Mouse (Mus musculus) CH12.LX (cell line): Measurements from ENCODE around the gene Spag7. TPM values are rescaled to one million over a fixed set of nuclear protein-coding genes. Genes with fewer than 3 reads are reported as not detected.

Source experiments
- DNase-seq: peaks from one replicate; pipeline ENCODE4 v3.0.0-alpha.2; 2013; ENCODE audit errors: extremely low read depth
- H3K27ac ChIP-seq: 2 replicates; pipeline ENCODE4 v1.5.1; 2012; ENCODE audit warnings: low read depth, mild to moderate bottlenecking, control low read depth, moderate library complexity; ENCODE audit not compliant: insufficient read depth
- H3K27me3 ChIP-seq: replicated peaks from 2 replicates; pipeline ENCODE3; 2012; ENCODE audit warnings: inconsistent platforms
- H3K36me3 ChIP-seq, 2 experiments: replicated peaks in 1 of 2; 2 replicates each; pipeline versions ENCODE3 to v1.6.1; 2012; ENCODE audit warnings: inconsistent platforms in 1 of 2, low read length in 1 of 2, mild to moderate bottlenecking in 1 of 2, mixed read lengths in 1 of 2, moderate library complexity in 1 of 2; ENCODE audit not compliant: control insufficient read depth in 1 of 2, insufficient read depth in 1 of 2
- H3K4me1 ChIP-seq, 2 experiments: 2 replicates each; pipeline ENCODE4 v1.6.1; 2012; ENCODE audit warnings: inconsistent platforms in 1 of 2, moderate library complexity in 1 of 2; ENCODE audit not compliant: insufficient read depth in 2 of 2, control insufficient read depth in 1 of 2
- H3K4me2 ChIP-seq: 2 replicates; pipeline ENCODE4 v1.6.1; 2012; ENCODE audit warnings: low read depth, mild to moderate bottlenecking, control low read depth; ENCODE audit not compliant: poor library complexity, insufficient read depth, severe bottlenecking
- H3K4me3 ChIP-seq, 3 experiments: fragments of 150-350 bp in 1 of 3; sonication (generic) in 1 of 3; replicated peaks in 1 of 3; 2 replicates each; pipeline versions ENCODE3 to v1.5.1; 2011 to 2012; ENCODE audit warnings: low read depth in 2 of 3, low read length in 2 of 3, mild to moderate bottlenecking in 2 of 3, moderate library complexity in 2 of 3, control low read depth in 1 of 3, improper control_type of control experiment in 1 of 3, inconsistent platforms in 1 of 3, mixed read lengths in 1 of 3; ENCODE audit not compliant: poor library complexity in 1 of 3
- H3K79me2 ChIP-seq: replicated peaks from 2 replicates; pipeline ENCODE4 v1.6.1; 2012; ENCODE audit warnings: mild to moderate bottlenecking, moderate library complexity; ENCODE audit not compliant: control insufficient read depth, poor library complexity, insufficient read depth, severe bottlenecking; ENCODE audit errors: extremely low read depth
- H3K9ac ChIP-seq: 2 replicates; pipeline ENCODE4 v1.6.1; 2012; ENCODE audit warnings: low read depth, mild to moderate bottlenecking, control low read depth, moderate library complexity; ENCODE audit not compliant: insufficient read depth
- H3K9me3 ChIP-seq: replicated peaks from 2 replicates; pipeline ENCODE3; 2012; ENCODE audit warnings: low read length, inconsistent platforms, mixed read lengths
- BHLHE40 ChIP-seq: IDR thresholded peaks from 2 replicates; pipeline ENCODE4 v1.6.1; 2011; ENCODE audit warnings: mild to moderate bottlenecking, low read depth, low read length, improper control_type of control experiment
- EP300 ChIP-seq: IDR thresholded peaks from 2 replicates; pipeline ENCODE4 v1.6.1; 2011; ENCODE audit warnings: low read length, improper control_type of control experiment
- ETS1 ChIP-seq: conservative IDR thresholded peaks from 2 replicates; pipeline ENCODE4 v1.6.1; 2012; ENCODE audit warnings: low read depth, mild to moderate bottlenecking, inconsistent platforms, low read length, improper control_type of control experiment, moderate library complexity
- JUN ChIP-seq: IDR thresholded peaks from 2 replicates; pipeline ENCODE4 v1.6.1; 2011; ENCODE audit warnings: low read depth, mild to moderate bottlenecking, low read length, improper control_type of control experiment, moderate library complexity; ENCODE audit not compliant: insufficient read depth
- JUND ChIP-seq: conservative IDR thresholded peaks from 2 replicates; pipeline ENCODE4 v1.6.1; 2011; ENCODE audit warnings: low read depth, low read length, improper control_type of control experiment
- MAFK ChIP-seq: IDR thresholded peaks from 2 replicates; pipeline ENCODE4 v1.6.1; 2011; ENCODE audit warnings: low read length, improper control_type of control experiment; ENCODE audit not compliant: insufficient replicate concordance
- MAZ ChIP-seq: IDR thresholded peaks from 2 replicates; pipeline ENCODE4 v1.6.1; 2012; ENCODE audit warnings: low read depth, mild to moderate bottlenecking, inconsistent platforms, low read length, improper control_type of control experiment, moderate library complexity
- MXI1 ChIP-seq: IDR thresholded peaks from 2 replicates; pipeline ENCODE4 v1.6.1; 2011; ENCODE audit warnings: mild to moderate bottlenecking, low read depth, low read length, improper control_type of control experiment
- PAX5 ChIP-seq: IDR thresholded peaks from 2 replicates; pipeline ENCODE4 v1.6.1; 2012; ENCODE audit warnings: low read length, inconsistent platforms, mixed read lengths
- RAD21 ChIP-seq: IDR thresholded peaks from 2 replicates; pipeline ENCODE4 v1.6.1; 2011; ENCODE audit warnings: low read depth, mild to moderate bottlenecking, low read length, improper control_type of control experiment, moderate library complexity
- RCOR1 ChIP-seq: conservative IDR thresholded peaks from 2 replicates; pipeline ENCODE4 v1.6.1; 2012; ENCODE audit warnings: low read depth, mild to moderate bottlenecking, inconsistent platforms, low read length, improper control_type of control experiment
- SMC3 ChIP-seq: IDR thresholded peaks from 2 replicates; pipeline ENCODE4 v1.6.1; 2011; ENCODE audit warnings: low read depth, low read length, improper control_type of control experiment
- TCF12 ChIP-seq: IDR thresholded peaks from 2 replicates; pipeline ENCODE4 v1.6.1; 2014; ENCODE audit warnings: low read depth, mild to moderate bottlenecking, inconsistent platforms, low read length, improper control_type of control experiment
- UBTF ChIP-seq: IDR thresholded peaks from 2 replicates; pipeline ENCODE4 v1.6.1; 2012; ENCODE audit warnings: low read depth, mild to moderate bottlenecking, inconsistent platforms, low read length, improper control_type of control experiment, moderate library complexity
- USF2 ChIP-seq: conservative IDR thresholded peaks from 2 replicates; pipeline ENCODE4 v1.6.1; 2011; ENCODE audit warnings: low read depth, low read length, improper control_type of control experiment
- ZMIZ1 ChIP-seq: IDR thresholded peaks from 2 replicates; pipeline ENCODE4 v1.6.1; 2012; ENCODE audit warnings: low read depth, mild to moderate bottlenecking, inconsistent platforms, low read length, improper control_type of control experiment
- ZNF384 ChIP-seq: IDR thresholded peaks from 2 replicates; pipeline ENCODE4 v1.6.1; 2012; ENCODE audit warnings: low read depth, low read length, improper control_type of control experiment, inconsistent platforms
- dilution Hi-C: fragments of 300-500 bp; cut with MboI; formaldehyde crosslinking; loops from 2 replicates; pipeline ENCODE4 v1.14.3; 2020; ENCODE audit warnings: low sequenced_read_pairs; ENCODE audit not compliant: extremely low pct_unique_long_range_greater_than_20kb, extremely low pct_ligation_motif_present
- in situ Hi-C: fragments of 300-500 bp; cut with MboI; formaldehyde crosslinking; loops from 3 replicates; pipeline ENCODE4 v1.14.3; 2019; ENCODE audit warnings: low sequenced_read_pairs, low pct_ligation_motif_present, low pct_unique_long_range_greater_than_20kb, mixed read lengths
- polyA plus RNA-seq: library from polyadenylated mRNA; unstranded; fragments of >175 nt; gene quantifications from 2 replicates; pipeline ENCODE4 v1.2.1, GENCODE M21; 2012; ENCODE audit warnings: low read depth; ENCODE audit not compliant: insufficient read length
- total RNA-seq, 2 experiments: library from RNA; depleted of rRNA; stranded (reverse); fragments of 300-350 nt in 1 of 2; fragments of >200 nt in 1 of 2; gene quantifications; 2 replicates each; pipeline ENCODE4 v1.2.3; 2012 to 2014

Gene Spag7
- total and polyA plus RNA-seq, 3 experiments, result 93.5 to 120 (median 105) TPM

GRCm38 (mm10) chr11:70681170-70681569 is 12.0 kb upstream of the Spag7 start:
- in situ Hi-C loops, result no loop called here
- Histone ChIP-seq H3K4me3 (no peak overlapping the region), H3K9me3 (no peaks in the 10 kb centered on the region), H3K27me3 (no peaks in the 10 kb centered on the region), H3K4me1 (peaks cover 0 to 73% of the 10 kb centered on the region in 2 experiments), H3K36me3 (peaks cover 52 to 93% of the 10 kb centered on the region in 2 experiments), H3K9ac (no peak overlapping the region), H3K4me2 (no peak overlapping the region), H3K27ac (no peak overlapping the region), H3K79me2 (no peaks in the 10 kb centered on the region)
- TF ChIP-seq TCF12, result no peak
- TF ChIP-seq SMC3, result no peak
- no peak for TF ChIP-seq MXI1
- no peak for TF ChIP-seq JUND
- no peak for TF ChIP-seq BHLHE40
- no peak for TF ChIP-seq MAFK
- no peak for TF ChIP-seq MAZ
- no peak for TF ChIP-seq UBTF
- no peak for TF ChIP-seq ZMIZ1
- TF ChIP-seq USF2, result no peak
- TF ChIP-seq ETS1, result no peak
- no peak for TF ChIP-seq JUN
- TF ChIP-seq PAX5, result no peak
- TF ChIP-seq RCOR1, result no peak
- TF ChIP-seq RAD21, result no peak
- dilution Hi-C loops, result no loop called here
- DNase-seq, result no peak

DNA sequence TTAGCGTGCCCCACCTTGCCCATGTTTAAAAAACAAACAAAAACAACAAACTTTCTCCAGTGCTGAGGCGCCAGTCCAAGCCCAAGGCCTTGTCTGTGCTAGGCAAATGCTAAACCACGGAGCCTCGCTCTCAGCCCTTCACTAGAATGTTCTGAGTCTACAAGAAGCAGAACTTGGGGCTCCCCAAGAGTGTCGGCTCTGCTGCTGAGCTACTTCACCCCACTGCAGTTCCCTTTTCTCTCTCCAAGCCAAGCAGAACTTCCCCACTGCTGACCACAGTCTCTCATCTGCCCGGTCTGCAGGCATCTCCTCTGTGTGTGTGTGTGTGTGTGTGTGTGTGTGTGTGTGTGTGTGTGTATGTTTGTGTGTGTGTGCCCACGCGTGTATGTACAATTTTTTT is 10.7 kb upstream of the Spag7 start:
- Histone ChIP-seq H3K4me1 (peaks cover 0 to 60% of the 10 kb centered on the region in 2 experiments), H3K27ac (no peak overlapping the region), H3K9ac (no peak overlapping the region), H3K79me2 (no peaks in the 10 kb centered on the region), H3K4me3 (no peak overlapping the region), H3K9me3 (no peaks in the 10 kb centered on the region), H3K4me2 (no peak overlapping the region), H3K27me3 (no peaks in the 10 kb centered on the region), H3K36me3 (peaks cover 64 to 93% of the 10 kb centered on the region in 2 experiments)
- dilution Hi-C loops, result no loop called here
- in situ Hi-C loops, result no loop called here
- peak; percentile 76 for DNase-seq
- TF ChIP-seq ZNF384, result peak; percentile 34; the same call in 1 of the 2 replicates
- TF ChIP-seq EP300, result no peak
